Mouse (Mus musculus): ENCODE measurements at regions not wholly inside any gene's neighbourhood (a gene's known extent, or its start where the extent isn't known, plus 50 kb on each side); places are given as distances from the start of the nearest gene placed in this dataset.
A peak's percentile ranks its signal among the peaks of the same experiment; 100 is the strongest.

DNA sequence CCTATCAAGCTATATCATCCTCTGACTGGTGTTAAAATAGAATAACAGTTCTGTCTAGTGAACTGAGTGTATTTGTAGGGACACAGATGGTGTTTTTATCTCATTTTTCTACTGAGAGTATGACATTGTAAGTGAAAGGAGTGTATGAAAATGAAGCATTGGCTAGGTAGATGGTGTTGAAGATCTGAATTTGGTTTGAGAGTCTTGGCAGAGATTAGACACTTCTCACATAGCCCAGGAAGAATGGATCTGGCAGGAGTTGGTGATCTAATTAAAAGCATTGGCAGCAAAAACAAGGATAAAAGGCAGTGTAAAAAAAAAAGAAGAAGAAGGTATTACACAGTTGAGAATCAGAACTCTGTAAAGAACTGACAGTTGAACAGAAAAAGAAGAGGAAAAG is 900.4 kb upstream of the Pabpc4l start:
- Histone ChIP-seq H3K9me3 (replicated peaks) (no peaks in the 10 kb centered on the region), H3K4me2 (replicated peaks) (no peak overlapping the region), H3K27me3 (no peaks in the 10 kb centered on the region), H3K36me3 (no peaks in the 10 kb centered on the region), H3K27ac (no peak overlapping the region), H3K4me3 (no peak overlapping the region), H3K9ac (no peak overlapping the region), H3K4me1 (no peaks in the 10 kb centered on the region)
- ATAC-seq (ENCODE audit: low FRiP score), result no peak

DNA sequence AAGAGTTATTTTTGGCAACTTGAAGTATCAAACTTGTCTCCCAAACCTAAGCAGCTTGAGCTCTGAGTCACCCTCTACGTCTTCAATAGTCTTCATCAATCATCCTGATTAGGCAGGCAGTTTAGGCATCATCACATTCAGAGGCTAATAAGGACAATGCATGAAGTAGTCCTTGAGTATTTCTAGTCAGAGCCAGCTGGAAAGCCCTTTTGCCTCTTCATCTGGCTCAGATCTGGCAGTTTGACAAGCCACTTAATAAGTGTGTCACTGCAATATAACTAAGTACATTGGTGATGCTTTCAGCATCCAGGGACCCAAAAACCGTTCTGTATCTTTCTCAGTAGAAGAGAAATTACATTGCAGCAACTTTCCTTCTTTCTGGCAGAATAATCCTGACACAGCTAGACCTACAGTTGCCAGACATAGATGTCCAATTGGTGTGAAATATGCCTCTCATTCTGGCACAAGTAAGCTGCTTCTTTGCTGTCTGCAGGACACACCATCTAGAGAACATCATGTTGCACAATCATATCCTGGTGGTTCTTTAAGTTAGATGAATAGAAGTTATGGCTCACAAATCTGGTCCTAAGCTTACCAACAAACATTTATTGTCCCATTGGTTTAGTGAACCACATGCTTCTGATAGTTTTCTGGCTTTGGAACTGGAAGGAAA is 868.5 kb upstream of the Pabpc4l start:
- no peaks in the 10 kb centered on the region for H3K4me1 ChIP-seq
- H3K36me3 ChIP-seq, result no peaks in the 10 kb centered on the region
- no peak overlapping the region for H3K4me2 ChIP-seq (replicated peaks)
- no peak for ATAC-seq (ENCODE audit: low FRiP score)
- 59% methylated on average over 2 of the region's 2 CpGs for WGBS
- no peaks in the 10 kb centered on the region for H3K9me3 ChIP-seq (replicated peaks)
- H3K27me3 ChIP-seq, result no peaks in the 10 kb centered on the region
- no peak overlapping the region for H3K4me3 ChIP-seq
- no peak overlapping the region for H3K9ac ChIP-seq
- H3K27ac ChIP-seq, result no peak overlapping the region

DNA sequence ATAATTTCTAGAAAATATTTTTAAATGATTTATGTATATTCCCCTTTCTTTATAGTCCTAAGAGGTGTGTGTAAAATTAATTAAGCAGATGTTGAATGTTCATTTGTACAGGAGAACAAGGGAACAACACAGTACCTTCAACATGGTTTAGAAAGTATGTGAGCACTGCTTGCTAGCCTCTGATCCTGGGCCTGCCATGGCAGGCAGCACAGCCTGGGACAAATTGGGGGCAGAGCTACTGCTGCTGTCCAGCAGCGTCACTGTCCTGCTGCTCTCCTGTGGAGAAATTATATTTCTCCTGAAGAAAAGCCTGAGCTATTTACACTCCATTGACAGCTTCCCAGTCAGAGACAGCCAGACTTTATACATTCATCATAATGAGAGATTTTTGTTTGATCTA is 833.8 kb upstream of the Pabpc4l start:
- H3K4me1 ChIP-seq, result no peaks in the 10 kb centered on the region
- H3K4me3 ChIP-seq, result no peak overlapping the region
- no peak overlapping the region for H3K27ac ChIP-seq
- no peak overlapping the region for H3K4me2 ChIP-seq (replicated peaks)
- no peak for ATAC-seq (ENCODE audit: low FRiP score)
- WGBS, result 17% methylated on average over 1 of the region's 1 CpGs
- no peak overlapping the region for H3K9ac ChIP-seq
- H3K36me3 ChIP-seq, result no peaks in the 10 kb centered on the region
- H3K27me3 ChIP-seq, result no peaks in the 10 kb centered on the region
- no peaks in the 10 kb centered on the region for H3K9me3 ChIP-seq (replicated peaks)

DNA sequence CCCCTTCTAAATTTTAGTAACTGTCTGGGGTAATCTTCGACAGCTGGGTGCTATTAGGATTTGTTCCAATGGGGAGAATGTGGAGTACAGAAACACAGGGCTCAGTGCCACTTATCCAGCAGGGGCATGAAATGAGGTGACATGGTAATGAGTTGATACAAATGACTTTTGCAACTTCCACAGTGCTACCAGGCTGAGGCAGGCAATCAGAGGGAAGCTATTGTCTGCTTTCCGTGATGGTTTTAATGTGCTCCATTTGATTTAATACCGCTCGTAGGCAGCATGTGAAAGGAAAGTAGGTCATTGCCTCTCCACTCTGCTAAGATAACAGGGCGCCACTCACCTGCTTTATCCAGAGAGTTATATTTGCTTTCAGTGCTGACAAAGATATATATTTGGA is 832.3 kb upstream of the Pabpc4l start:
- Histone ChIP-seq H3K36me3 (no peaks in the 10 kb centered on the region), H3K9ac (no peak overlapping the region), H3K4me2 (replicated peaks) (no peak overlapping the region), H3K4me3 (no peak overlapping the region), H3K4me1 (no peaks in the 10 kb centered on the region), H3K27ac (no peak overlapping the region), H3K9me3 (replicated peaks) (no peaks in the 10 kb centered on the region), H3K27me3 (no peaks in the 10 kb centered on the region)
- ATAC-seq (ENCODE audit: low FRiP score), result no peak
- WGBS, result 64% methylated on average over 5 of the region's 5 CpGs

DNA sequence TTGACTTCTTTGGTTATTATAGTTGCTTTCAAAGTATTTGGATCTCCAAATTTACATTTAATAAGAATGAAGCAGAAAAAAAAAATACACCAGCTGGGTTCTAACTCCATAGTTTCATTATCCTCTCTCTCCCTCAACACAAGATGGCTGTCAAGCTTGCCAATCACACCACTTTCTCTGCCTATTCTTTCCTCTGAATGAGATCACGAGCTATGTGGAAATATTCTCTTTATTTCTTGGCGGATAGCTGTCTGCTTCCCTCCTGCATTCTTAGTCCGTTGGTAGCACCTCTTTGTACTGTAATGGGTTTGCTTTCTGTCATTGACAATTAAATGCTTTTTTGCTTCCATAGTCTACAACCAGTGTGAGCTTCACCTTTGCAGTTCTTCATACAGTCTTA is 793.0 kb upstream of the Pabpc4l start:
- WGBS, result 60% methylated on average over 3 of the region's 3 CpGs
- no peak overlapping the region for H3K4me2 ChIP-seq (replicated peaks)

DNA sequence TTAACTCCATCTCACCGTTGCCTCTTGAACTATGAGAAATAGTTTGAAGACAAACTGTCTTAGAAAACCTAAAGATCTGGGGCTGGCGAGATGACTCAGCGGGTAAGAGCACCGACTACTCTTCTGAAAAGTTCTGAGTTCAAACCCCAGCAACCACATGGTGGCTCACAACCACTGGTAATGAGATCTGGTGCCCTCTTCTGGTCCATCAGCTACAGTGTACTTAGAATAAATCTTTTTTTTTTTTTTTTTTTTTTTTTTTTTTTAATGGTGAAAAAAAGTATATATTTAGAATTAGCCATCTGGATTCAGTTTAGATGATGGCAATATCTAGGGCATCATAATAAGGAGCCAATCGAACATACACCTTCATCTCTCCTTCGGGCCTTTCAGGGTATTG is 782.2 kb upstream of the Pabpc4l start:
- no peak for ATAC-seq (ENCODE audit: low FRiP score)
- Histone ChIP-seq H3K9ac (no peak overlapping the region), H3K4me1 (no peaks in the 10 kb centered on the region), H3K27me3 (no peaks in the 10 kb centered on the region), H3K9me3 (replicated peaks) (no peaks in the 10 kb centered on the region), H3K27ac (no peak overlapping the region), H3K4me2 (replicated peaks) (no peak overlapping the region), H3K36me3 (no peaks in the 10 kb centered on the region), H3K4me3 (no peak overlapping the region)
- WGBS, result 88% methylated on average over 6 of the region's 6 CpGs

More for the DNA sequence above, 793.0 kb upstream of the Pabpc4l start:
- H3K36me3 ChIP-seq, result no peaks in the 10 kb centered on the region
- no peak overlapping the region for H3K9ac ChIP-seq
- no peak overlapping the region for H3K4me3 ChIP-seq
- no peaks in the 10 kb centered on the region for H3K4me1 ChIP-seq
- no peak for ATAC-seq (ENCODE audit: low FRiP score)
- H3K27ac ChIP-seq, result no peak overlapping the region
- no peaks in the 10 kb centered on the region for H3K27me3 ChIP-seq
- no peaks in the 10 kb centered on the region for H3K9me3 ChIP-seq (replicated peaks)

DNA sequence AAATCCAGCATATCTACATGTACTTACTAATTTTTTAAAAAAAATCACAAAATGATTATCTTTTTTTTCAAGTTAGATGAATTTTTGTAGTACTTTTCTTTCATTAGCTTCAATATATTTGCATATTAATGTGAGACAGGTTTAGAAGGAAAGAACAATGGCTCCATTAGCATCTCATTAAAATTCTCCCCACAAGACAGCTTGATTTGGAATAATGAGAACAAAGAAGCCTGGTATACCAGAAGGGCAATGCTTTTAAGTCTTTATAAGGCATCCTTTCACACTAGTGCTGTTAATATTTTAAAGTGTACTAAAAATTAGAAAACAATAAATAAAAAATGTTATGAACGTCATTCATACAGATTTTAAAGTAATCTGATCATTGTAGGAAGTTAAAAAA is 770.6 kb upstream of the Pabpc4l start:
- WGBS, result 43% methylated on average over 1 of the region's 1 CpGs
- no peak overlapping the region for H3K9ac ChIP-seq
- no peak overlapping the region for H3K4me3 ChIP-seq
- H3K36me3 ChIP-seq, result no peaks in the 10 kb centered on the region
- no peaks in the 10 kb centered on the region for H3K4me1 ChIP-seq
- H3K9me3 ChIP-seq (replicated peaks), result no peaks in the 10 kb centered on the region
- no peak overlapping the region for H3K4me2 ChIP-seq (replicated peaks)
- peak; percentile 71; the same call in 1 of the 2 replicates for ATAC-seq (ENCODE audit: low FRiP score)
- no peak overlapping the region for H3K27ac ChIP-seq
- no peaks in the 10 kb centered on the region for H3K27me3 ChIP-seq

DNA sequence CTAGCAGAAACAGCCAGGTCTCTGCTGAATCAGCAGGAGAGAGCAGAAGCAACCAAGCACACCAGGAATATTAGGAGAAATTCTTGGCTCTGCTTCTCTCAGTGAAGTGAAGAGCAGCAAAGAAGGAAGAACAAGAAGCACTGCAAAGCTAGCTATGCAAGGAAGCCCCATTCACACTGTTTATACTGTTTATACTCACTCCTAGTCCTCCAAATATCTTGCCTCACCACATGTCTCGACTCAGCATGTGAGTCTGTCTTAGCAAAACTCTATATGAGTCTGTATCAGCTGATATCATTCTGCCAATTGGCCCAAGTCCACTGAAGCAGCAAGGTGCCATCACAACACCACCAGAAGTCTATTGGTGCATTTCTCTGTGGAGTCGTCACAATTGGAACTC is 765.1 kb upstream of the Pabpc4l start:
- WGBS, result 79% methylated on average over 2 of the region's 2 CpGs
- no peak for ATAC-seq (ENCODE audit: low FRiP score)

DNA sequence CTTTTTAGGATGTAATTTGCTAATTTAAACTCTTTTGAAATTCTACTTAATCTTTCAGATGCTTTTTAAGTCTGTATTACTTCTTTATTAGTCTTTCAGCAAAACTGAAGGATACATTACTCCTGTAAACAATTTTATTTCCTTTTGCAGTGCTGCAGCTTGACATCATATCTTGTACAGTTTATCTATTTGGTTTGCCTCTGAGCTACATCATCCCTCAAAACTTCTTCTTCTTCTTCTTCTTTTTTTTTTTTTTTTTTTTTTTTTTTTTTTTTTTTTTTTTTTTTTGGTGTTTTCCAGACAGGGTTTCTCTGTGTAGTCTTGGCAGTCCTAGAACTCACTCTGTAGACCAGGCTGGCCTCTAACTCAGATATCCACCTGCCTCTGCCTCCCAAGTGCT is 749.6 kb upstream of the Pabpc4l start:
- no peak overlapping the region for H3K4me3 ChIP-seq
- H3K27ac ChIP-seq, result no peak overlapping the region
- no peak overlapping the region for H3K4me2 ChIP-seq (replicated peaks)
- H3K36me3 ChIP-seq, result no peaks in the 10 kb centered on the region
- no peaks in the 10 kb centered on the region for H3K4me1 ChIP-seq
- H3K9ac ChIP-seq, result no peak overlapping the region
- H3K9me3 ChIP-seq (replicated peaks), result no peaks in the 10 kb centered on the region
- no peaks in the 10 kb centered on the region for H3K27me3 ChIP-seq
- no peak for ATAC-seq (ENCODE audit: low FRiP score)

More for the DNA sequence above, 765.1 kb upstream of the Pabpc4l start:
- H3K9me3 ChIP-seq (replicated peaks), result no peaks in the 10 kb centered on the region
- H3K9ac ChIP-seq, result no peak overlapping the region
- H3K4me2 ChIP-seq (replicated peaks), result no peak overlapping the region
- no peaks in the 10 kb centered on the region for H3K4me1 ChIP-seq
- no peaks in the 10 kb centered on the region for H3K27me3 ChIP-seq
- H3K27ac ChIP-seq, result no peak overlapping the region
- no peaks in the 10 kb centered on the region for H3K36me3 ChIP-seq
- no peak overlapping the region for H3K4me3 ChIP-seq

DNA sequence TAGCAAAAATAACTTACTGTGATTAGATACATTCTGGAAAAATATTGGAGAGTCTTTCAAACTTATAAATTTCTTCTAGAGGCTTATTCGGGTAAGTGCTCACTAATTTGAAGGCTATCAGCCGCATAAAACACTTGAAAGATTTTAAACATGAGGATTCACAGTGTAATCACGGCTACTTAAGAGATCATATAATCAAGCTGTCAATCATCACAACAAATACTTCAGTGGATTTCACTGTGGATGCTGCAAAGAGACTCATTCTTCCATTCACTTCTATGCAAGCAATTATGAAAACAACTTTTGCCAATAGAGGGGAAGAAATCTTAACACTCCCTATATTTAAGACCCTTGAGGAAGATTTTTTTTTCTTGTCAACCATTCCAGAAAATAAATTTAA is 736.2 kb upstream of the Pabpc4l start:
- Histone ChIP-seq H3K36me3 (no peaks in the 10 kb centered on the region), H3K27me3 (no peaks in the 10 kb centered on the region), H3K4me2 (replicated peaks) (no peak overlapping the region), H3K4me1 (no peaks in the 10 kb centered on the region), H3K9ac (no peak overlapping the region), H3K4me3 (no peak overlapping the region), H3K27ac (no peak overlapping the region), H3K9me3 (replicated peaks) (no peaks in the 10 kb centered on the region)
- WGBS, result 80% methylated on average over 3 of the region's 3 CpGs
- no peak for ATAC-seq (ENCODE audit: low FRiP score)

DNA sequence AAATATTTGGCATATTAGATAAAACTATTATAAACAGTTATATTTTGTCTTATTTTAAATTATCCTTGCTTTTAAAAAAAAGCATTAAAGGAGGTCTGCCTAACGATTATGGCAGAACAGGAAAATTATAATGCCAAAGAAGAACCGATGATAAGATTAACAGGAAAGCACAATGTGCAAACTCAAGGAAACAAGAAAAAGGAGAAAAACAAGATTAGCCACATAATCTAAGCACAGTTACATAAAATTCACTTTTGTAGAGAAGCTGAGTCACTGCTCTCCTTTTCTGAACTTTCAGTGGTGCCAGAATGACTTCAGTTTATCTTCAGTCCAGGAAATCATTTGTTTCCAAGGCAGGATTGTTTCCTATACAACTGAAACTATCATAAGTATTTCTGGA is 734.7 kb upstream of the Pabpc4l start:
- Histone ChIP-seq H3K4me2 (replicated peaks) (no peak overlapping the region), H3K36me3 (no peaks in the 10 kb centered on the region), H3K27ac (no peak overlapping the region), H3K9ac (no peak overlapping the region), H3K4me1 (no peaks in the 10 kb centered on the region), H3K9me3 (replicated peaks) (no peaks in the 10 kb centered on the region), H3K27me3 (no peaks in the 10 kb centered on the region), H3K4me3 (no peak overlapping the region)
- WGBS, result 93% methylated on average over 2 of the region's 2 CpGs
- ATAC-seq (ENCODE audit: low FRiP score), result no peak

DNA sequence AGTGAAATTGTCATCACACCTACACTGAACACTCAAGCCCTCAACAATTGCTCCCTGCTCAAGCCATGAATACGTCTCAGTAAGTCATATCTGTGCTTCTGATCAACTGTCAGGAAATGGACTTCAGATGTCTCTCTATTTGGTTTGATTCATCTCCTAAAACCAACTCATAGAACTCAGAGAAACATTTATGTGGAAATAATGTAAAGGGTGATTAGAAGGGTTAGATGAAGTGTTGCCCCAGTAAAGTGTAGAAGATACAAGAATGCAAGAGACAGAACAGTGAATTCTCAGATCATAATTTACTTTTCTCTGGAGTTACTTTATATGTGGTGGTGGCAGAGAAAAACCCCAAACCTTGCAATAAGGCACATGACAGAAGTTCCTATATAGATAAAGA is 732.4 kb upstream of the Pabpc4l start:
- ATAC-seq (ENCODE audit: low FRiP score), result no peak
- Histone ChIP-seq H3K4me1 (no peaks in the 10 kb centered on the region), H3K36me3 (no peaks in the 10 kb centered on the region), H3K27ac (no peak overlapping the region), H3K4me3 (no peak overlapping the region), H3K4me2 (replicated peaks) (no peak overlapping the region), H3K9ac (no peak overlapping the region), H3K27me3 (no peaks in the 10 kb centered on the region), H3K9me3 (replicated peaks) (no peaks in the 10 kb centered on the region)
- 83% methylated on average over 1 of the region's 1 CpGs for WGBS

Data from hindbrain, embryonic 12.5 days (tissue).